Mouse (Mus musculus) adrenal gland, adult 18-20 months (tissue): ENCODE data around the gene Fnbp1l. TPM values are rescaled to one million over a fixed set of nuclear protein-coding genes. Genes with fewer than 3 reads are reported as not detected.
A peak's percentile ranks its signal among the peaks of the same experiment; 100 is the strongest.

Source experiments
- DNase-seq, 2 experiments: peaks; one replicate each; pipeline ENCODE4 v3.0.0; 2021 to 2022; ENCODE audit warnings: low spot score in 2 of 2
- long read RNA-seq, 2 experiments: library from polyadenylated mRNA; stranded (forward); transcript quantifications; one replicate each; pipeline ENCODE4 v2.0.0; 2021
- total RNA-seq, 2 experiments: library from RNA; stranded (reverse); gene quantifications; 1 replicate in 1 of 2; 2 replicates in 1 of 2; pipeline ENCODE4 v1.2.3; 2021

Gene Fnbp1l
- 10 to 100 TPM; 16.5 to 16.8 TPM for total RNA-seq
- long read RNA-seq, experiment 1, partial matches to known transcripts = 1 of 1 reads
- long read RNA-seq, experiment 1, other reads (novel, unspliced or antisense) = 0 of 1 reads
- long read RNA-seq, experiment 2, partial matches to known transcripts = 0 of 1 reads
- long read RNA-seq, experiment 2, other reads (novel, unspliced or antisense) = 1 of 1 reads

- peak; percentile 81 to 87 for DNase-seq
Observed at GRCm38 (mm10) chr3:122618991-122619930, at the start of gene Fnbp1l. Gene Fnbp1l, minus strand, starts transcription at chr3:122619715.

DNA sequence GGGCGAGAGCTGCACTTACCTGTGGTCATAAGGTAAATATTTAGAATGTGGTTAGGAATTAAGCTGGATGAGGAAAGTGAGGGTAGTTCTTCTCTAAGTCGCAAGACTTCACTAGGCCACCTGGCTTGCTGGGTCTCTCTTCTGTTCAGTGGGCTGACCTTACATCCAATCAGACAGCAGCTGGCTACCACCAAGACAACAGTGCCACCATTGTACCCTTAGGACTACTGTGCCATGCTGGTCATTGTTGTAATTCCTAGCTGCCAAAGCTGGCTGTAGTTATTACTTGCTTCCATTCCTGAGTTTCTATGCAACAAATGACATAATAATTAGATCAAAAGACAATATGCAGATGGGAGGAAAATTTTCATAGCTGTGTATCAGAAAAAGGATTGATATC lies 41.3 kb upstream of the Fnbp1l start:
- no peak for DNase-seq

DNA sequence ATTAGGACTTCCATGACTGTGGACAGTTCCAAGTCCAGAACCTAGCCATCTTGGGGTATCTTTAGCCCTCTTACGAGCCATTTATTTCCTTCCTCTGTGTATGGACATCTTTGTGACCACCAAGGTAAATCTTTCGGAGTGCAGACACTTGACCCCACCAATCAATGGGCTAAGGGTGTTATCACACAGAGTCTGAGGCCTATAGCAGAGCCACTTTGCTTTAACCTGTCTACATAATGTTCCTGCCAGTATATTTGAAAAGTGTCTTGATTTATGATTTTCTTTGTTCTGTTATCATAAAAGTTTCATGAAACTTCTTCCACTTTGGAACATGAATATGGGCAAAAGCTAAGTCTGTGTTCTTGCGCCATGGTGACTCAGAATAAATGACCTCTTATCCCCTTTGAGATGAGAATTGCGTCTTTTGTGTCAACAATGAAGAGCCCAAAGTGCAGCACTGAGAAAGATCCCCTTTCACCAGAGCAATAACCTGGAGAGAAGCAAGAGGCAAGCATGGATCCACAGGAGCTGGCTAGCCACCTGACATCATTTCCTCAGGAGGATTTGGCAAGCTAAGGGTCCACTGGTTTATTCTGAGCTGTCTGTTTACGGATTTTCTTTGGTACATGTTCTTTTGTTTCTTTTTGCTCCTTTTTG lies 39.9 kb upstream of the Fnbp1l start:
- no peak for DNase-seq

DNA sequence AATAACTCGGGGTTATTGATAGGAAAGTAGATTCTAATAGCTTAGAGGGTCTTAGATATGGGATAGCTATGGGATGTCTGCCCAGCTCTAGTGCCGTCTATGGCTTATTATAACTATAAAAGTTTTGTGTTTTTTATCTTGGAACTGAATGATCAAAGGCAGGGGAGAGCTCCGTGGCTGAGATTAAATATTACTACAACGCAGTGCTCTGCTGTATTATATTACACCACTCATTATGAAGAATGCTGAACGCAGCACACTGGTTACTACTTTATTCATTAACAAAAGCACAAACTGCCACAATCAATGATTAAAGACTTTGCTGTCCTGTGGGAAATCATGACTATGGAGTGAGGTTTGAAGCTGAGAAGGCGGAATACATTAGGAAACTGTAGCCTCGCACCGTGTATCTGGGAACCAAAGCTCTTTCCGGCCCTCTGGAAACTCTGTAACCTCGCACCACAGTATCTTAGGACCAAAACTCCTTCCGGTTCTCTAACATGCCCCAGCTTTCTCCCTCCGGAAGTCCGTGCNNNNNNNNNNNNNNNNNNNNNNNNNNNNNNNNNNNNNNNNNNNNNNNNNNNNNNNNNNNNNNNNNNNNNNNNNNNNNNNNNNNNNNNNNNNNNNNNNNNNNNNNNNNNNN lies 27.8 kb upstream of the Fnbp1l start:
- DNase-seq = no peak

- no peak for DNase-seq
Observed at GRCm38 (mm10) chr3:122640286-122640685, 20.8 kb upstream of the Fnbp1l start.

GRCm38 (mm10) chr3:122639197-122639475 lies 19.6 kb upstream of the Fnbp1l start:
- DNase-seq = no peak

DNA sequence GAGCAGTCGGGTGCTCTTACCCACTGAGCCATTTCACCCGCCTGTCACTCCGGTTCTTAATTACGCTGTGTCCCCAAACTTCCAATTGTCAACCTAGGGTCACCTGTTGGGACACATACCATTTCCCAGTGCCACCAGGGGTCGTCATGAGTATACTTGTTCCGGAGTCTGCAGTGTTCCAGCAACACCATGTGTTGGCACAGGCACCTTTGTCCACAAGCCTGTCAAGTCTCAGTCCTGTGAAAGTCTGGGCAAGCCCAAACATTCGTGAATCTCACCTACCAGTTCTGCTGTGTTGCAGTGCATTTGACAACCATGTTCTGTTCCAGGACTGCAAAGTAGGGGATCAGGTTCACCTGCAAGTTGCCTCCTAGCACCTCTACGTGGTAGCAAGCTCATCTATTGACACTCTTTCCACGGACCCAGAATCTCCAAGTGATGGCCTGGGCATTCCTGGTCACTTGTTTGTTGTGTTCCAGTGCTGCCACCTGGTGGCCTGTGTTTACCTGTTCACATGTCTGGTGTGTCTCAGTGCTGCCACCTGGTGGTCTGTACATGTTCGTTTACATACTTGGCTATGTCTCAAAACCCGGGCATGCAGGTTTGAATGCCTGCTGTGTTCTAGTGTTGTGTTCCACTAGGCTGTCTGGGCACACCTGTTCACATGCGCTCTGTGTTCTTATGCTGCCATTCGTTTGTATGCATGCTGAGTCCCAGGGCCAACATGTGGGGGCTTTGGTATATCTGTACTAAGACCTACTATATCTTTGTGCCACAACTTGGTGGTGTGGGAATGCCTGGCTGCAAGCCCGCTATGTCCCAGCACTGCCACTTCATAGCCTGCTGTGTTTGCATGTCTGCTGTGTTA lies 19.0 kb upstream of the Fnbp1l start:
- peak; percentile 94 to 97 for DNase-seq

DNA sequence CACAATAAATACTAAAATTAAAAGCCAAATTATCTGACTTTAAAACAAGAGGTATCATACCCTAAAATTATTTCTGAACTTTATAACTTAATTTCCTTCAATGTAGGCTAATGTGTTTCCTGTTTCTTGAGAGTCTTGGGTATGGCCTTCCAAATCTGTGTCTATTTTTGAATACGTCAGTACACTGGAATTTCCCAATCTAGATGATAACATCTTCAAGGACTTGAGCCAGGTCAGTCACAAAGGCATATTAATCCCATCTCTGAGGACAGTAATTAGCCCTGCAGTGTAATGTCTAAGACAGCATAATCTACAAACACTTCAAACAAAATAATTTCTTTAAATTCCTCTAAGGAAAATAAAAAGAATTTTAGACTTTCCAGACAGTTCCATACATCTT lies 17.8 kb upstream of the Fnbp1l start:
- DNase-seq = no peak

GRCm38 (mm10) chr3:122635246-122635645 lies 15.7 kb upstream of the Fnbp1l start:
- DNase-seq = no peak

- DNase-seq = no peak
Observed at GRCm38 (mm10) chr3:122629580-122629979, 10.1 kb upstream of the Fnbp1l start.

- no peak for DNase-seq
Observed at GRCm38 (mm10) chr3:122628956-122629355, 9.4 kb upstream of the Fnbp1l start.

GRCm38 (mm10) chr3:122628546-122628945 lies 9.0 kb upstream of the Fnbp1l start:
- no peak for DNase-seq

- no peak for DNase-seq
Observed at GRCm38 (mm10) chr3:122627846-122628245, 8.3 kb upstream of the Fnbp1l start.

DNA sequence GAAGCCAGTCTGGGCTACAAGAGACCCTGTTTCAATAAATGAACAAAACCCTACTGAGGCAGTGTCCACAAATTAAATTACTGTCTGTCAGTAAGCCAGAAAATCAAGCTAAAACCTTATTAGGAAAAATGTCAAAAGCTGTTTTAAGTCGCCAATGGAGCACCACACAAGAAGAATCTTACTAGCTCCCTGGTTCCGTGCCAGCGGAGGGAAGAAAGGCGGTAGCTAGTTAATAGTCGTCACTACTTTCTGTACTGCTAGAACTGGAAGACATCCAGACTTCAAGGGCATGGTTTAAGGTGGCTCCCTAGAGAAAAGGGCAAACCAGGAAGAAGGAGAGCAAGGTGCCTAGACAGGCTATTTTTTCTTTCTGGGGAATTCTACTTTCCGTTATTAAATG lies 5.1 kb upstream of the Fnbp1l start:
- DNase-seq = peak in 1 of 2 experiments; percentile 25

DNA sequence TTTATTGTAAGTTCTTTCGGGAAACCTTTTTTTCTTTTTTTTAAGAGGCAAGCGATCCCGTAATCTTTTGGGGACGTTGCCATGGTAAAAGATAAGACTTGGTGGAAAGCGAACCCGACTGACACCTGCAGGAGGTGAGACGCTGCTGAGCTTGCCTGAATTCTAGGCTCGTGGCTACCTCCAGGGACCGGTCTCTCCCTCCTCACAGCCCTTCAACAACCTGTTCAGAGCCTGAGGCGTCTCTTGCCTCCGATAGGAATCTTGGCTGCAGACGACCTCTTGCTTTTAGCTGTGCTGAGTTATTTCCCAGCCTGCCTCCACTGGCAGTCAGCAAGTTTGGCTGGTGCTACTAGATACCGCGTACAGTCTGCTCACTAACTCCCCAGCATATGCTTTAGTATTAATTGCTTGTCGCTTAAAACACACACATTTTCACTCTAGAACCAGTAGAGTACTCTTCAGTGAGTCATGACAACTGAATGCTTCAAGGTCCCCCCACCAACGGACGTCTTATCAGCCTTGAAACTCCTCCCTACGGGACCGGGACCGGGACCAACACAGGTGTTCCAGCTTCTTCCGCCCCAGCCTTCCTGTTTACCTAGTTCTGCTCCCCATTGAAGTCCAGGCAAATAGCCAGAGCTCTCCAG lies 893 bp upstream of the Fnbp1l start:
- DNase-seq = peak in 1 of 2 experiments; percentile 44

DNA sequence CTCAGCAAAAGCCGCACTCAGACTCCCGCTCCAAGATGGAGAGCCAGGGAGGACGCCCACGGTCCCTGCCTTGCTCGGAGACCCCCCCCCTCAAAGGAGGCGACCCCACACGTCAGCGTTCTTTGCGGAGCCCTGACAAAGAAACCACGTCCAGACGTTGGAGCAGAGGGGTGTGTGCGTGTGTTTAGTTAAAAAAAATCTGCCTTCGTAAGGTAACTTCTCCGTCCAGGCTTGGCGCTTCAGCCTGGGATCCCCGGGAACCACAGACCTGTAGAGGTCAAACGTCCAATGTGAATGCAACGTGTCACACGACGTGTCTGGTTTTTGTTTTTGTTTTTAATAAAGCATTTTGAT lies 393 bp upstream of the Fnbp1l start:
- no peak for DNase-seq

- peak in 1 of 2 experiments; percentile 18 for DNase-seq
Observed at GRCm38 (mm10) chr3:122618402-122618801, 1.1 kb downstream of the Fnbp1l start.

- no peak for DNase-seq
Observed at GRCm38 (mm10) chr3:122617613-122618340, 1.7 kb downstream of the Fnbp1l start.

DNA sequence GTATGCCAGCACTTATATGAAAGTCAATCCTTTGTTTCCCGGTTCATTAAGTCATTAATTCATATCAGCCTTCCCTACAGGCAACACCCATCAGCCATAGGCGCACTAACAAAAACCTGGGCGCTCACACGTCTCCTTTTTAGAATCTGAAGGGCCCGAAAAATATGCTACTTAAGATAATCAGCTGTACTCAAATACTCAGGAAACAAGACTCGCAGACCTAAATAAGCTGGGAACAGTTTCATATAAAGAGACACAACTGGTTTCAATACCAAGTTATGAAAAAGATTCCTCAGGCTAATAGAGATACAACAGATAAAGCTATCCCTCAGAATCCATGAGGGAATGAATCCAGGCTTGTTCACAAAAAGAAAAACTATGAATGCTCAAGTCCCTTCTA lies 7.0 kb downstream of the Fnbp1l start:
- no peak for DNase-seq

GRCm38 (mm10) chr3:122611761-122612160 lies 7.8 kb downstream of the Fnbp1l start:
- no peak for DNase-seq
